Mouse (Mus musculus) G1E (cell line): ENCODE results near the gene Fbxl22. TPM values are rescaled to one million over a fixed set of nuclear protein-coding genes. Genes with fewer than 3 reads are reported as not detected.

Experiments
- ATAC-seq: 2 replicates; pipeline ENCODE4 v1.8.0; 2016; ENCODE audit warnings: mild to moderate bottlenecking; ENCODE audit not compliant: insufficient number of reproducible peaks, poor library complexity, low FRiP score, severe bottlenecking; ENCODE audit errors: extremely low read depth
- DNase-seq: peaks from one replicate; pipeline ENCODE4 v3.0.0; 2012; ENCODE audit warnings: low spot score
- H3K27me3 ChIP-seq: 2 replicates; pipeline ENCODE4 v1.6.1; 2012; ENCODE audit warnings: mild to moderate bottlenecking, low read length, inconsistent platforms; ENCODE audit not compliant: insufficient read depth
- H3K36me3 ChIP-seq: replicated peaks from 2 replicates; pipeline ENCODE3; 2012; ENCODE audit warnings: mild to moderate bottlenecking, inconsistent platforms
- H3K4me1 ChIP-seq: 2 replicates; pipeline ENCODE4 v1.6.1; 2012; ENCODE audit warnings: low read depth, low read length, inconsistent platforms, mixed read lengths; ENCODE audit not compliant: insufficient read depth
- H3K4me3 ChIP-seq: 2 replicates; pipeline ENCODE4 v1.5.1; 2012; ENCODE audit warnings: low read depth, mild to moderate bottlenecking, inconsistent platforms, low read length, moderate library complexity, mixed read lengths
- H3K9me3 ChIP-seq: replicated peaks from 2 replicates; pipeline ENCODE4 v1.6.1; 2012; ENCODE audit warnings: inconsistent platforms
- CTCF ChIP-seq: IDR thresholded peaks from 2 replicates; pipeline ENCODE4 v1.5.1; 2012; ENCODE audit warnings: low read depth, low read length, inconsistent platforms, mixed read lengths
- GATA1 ChIP-seq: IDR thresholded peaks from 2 replicates; pipeline ENCODE4 v1.6.1; 2012; ENCODE audit warnings: borderline replicate concordance, low read length, inconsistent platforms, mixed read lengths
- GATA2 ChIP-seq: IDR thresholded peaks from 2 replicates; pipeline ENCODE4 v1.6.1; 2012; ENCODE audit warnings: low read depth, low read length, inconsistent platforms, borderline replicate concordance
- POLR2AphosphoS5 ChIP-seq: IDR thresholded peaks from 2 replicates; pipeline ENCODE4 v1.6.1; 2012; ENCODE audit warnings: low read depth, low read length, inconsistent platforms; ENCODE audit not compliant: insufficient replicate concordance
- TAL1 ChIP-seq: conservative IDR thresholded peaks from 2 replicates; pipeline ENCODE4 v1.6.1; 2012; ENCODE audit warnings: low read depth, low read length, inconsistent platforms, mixed read lengths
- polyA plus RNA-seq: library from polyadenylated mRNA; stranded (reverse); fragments of >175 nt; gene quantifications from 2 replicates; pipeline ENCODE4 v1.2.3, GENCODE M21; 2012
- total RNA-seq, 2 experiments: library from RNA; stranded (forward) in 1 of 2; stranded (reverse) in 1 of 2; fragments of 200-1000 nt in 1 of 2; fragments of >200 nt in 1 of 2; fragmentation: Nextera tagmentation in 1 of 2; gene quantifications; 2 replicates each; pipeline ENCODE4 v1.2.3; 2014 to 2017

Gene Fbxl22
- total RNA-seq (2014; fragmentation: Nextera tagmentation) (not detected in 2 replicates), total RNA-seq (2017) (0.44 and 0.64 TPM in 2 replicates), polyA plus RNA-seq (0.10 and 0.15 TPM in 2 replicates)

- Histone ChIP-seq H3K4me1 (peaks cover 49% of the 10 kb centered on the region), H3K4me3 (no peak within 1 kb of the TSS), H3K27me3 (no peaks in the 10 kb centered on the region), H3K36me3 (peaks cover 80% of the 10 kb centered on the region), H3K9me3 (no peaks in the 10 kb centered on the region)
- ATAC-seq: no peak
- TF ChIP-seq CTCF (no peak; the same call in 1 of the 2 replicates), GATA2 (no peak), GATA1 (no peak), TAL1 (no peak), POLR2AphosphoS5 (no peak)
- no peak for DNase-seq
Observed at GRCm38 (mm10) chr9:66514256-66514770, at the start of gene Fbxl22. Gene Fbxl22 (minus strand): TSS chr9:66514593.

- Histone ChIP-seq H3K4me1 (peaks cover 10% of the 10 kb centered on the region), H3K36me3 (peaks cover 12% of the 10 kb centered on the region), H3K4me3 (no peak overlapping the region), H3K27me3 (no peaks in the 10 kb centered on the region), H3K9me3 (no peaks in the 10 kb centered on the region)
- ATAC-seq: no peak
- DNase-seq: no peak
- TF ChIP-seq CTCF (no peak), GATA1 (no peak), TAL1 (no peak), POLR2AphosphoS5 (no peak), GATA2 (no peak)
Observed at GRCm38 (mm10) chr9:66562215-66562614, 47.8 kb upstream of the Fbxl22 start.

- no peaks in the 10 kb centered on the region for H3K27me3 ChIP-seq
- no peaks in the 10 kb centered on the region for H3K9me3 ChIP-seq
- no peak overlapping the region for H3K4me3 ChIP-seq
- peaks cover 12% of the 10 kb centered on the region for H3K36me3 ChIP-seq
- TF ChIP-seq POLR2AphosphoS5: no peak
- TF ChIP-seq GATA1: no peak
- no peak for TF ChIP-seq TAL1
- TF ChIP-seq GATA2: no peak
- TF ChIP-seq CTCF: no peak
- DNase-seq: no peak
- no peak for ATAC-seq
- H3K4me1 ChIP-seq: peaks cover 10% of the 10 kb centered on the region
Observed at GRCm38 (mm10) chr9:66561496-66561895, 47.1 kb upstream of the Fbxl22 start.

GRCm38 (mm10) chr9:66560728-66561127 is 46.3 kb upstream of the Fbxl22 start:
- ATAC-seq (no peak), DNase-seq (no peak)
- Histone ChIP-seq H3K27me3 (no peaks in the 10 kb centered on the region), H3K9me3 (no peaks in the 10 kb centered on the region), H3K4me1 (peaks cover 8% of the 10 kb centered on the region), H3K36me3 (peaks cover 12% of the 10 kb centered on the region), H3K4me3 (no peak overlapping the region)
- TF ChIP-seq CTCF: no peak
- no peak for TF ChIP-seq POLR2AphosphoS5
- no peak for TF ChIP-seq GATA1
- no peak for TF ChIP-seq GATA2
- TF ChIP-seq TAL1: no peak

GRCm38 (mm10) chr9:66560295-66560694 is 45.9 kb upstream of the Fbxl22 start:
- H3K9me3 ChIP-seq: no peaks in the 10 kb centered on the region
- peaks cover 8% of the 10 kb centered on the region for H3K4me1 ChIP-seq
- DNase-seq (no peak), ATAC-seq (no peak)
- no peaks in the 10 kb centered on the region for H3K27me3 ChIP-seq
- no peak for TF ChIP-seq GATA2
- no peak for TF ChIP-seq POLR2AphosphoS5
- TF ChIP-seq TAL1: no peak
- no peak for TF ChIP-seq GATA1
- TF ChIP-seq CTCF: no peak
- peaks cover 12% of the 10 kb centered on the region for H3K36me3 ChIP-seq
- no peak overlapping the region for H3K4me3 ChIP-seq

- no peaks in the 10 kb centered on the region for H3K9me3 ChIP-seq
- DNase-seq (no peak), ATAC-seq (no peak)
- TF ChIP-seq CTCF (no peak), GATA1 (no peak), GATA2 (no peak), POLR2AphosphoS5 (no peak), TAL1 (no peak)
- no peak overlapping the region for H3K4me3 ChIP-seq
- H3K27me3 ChIP-seq: no peaks in the 10 kb centered on the region
- H3K36me3 ChIP-seq: peaks cover 14% of the 10 kb centered on the region
- peaks cover 8% of the 10 kb centered on the region for H3K4me1 ChIP-seq
Observed at GRCm38 (mm10) chr9:66558971-66559370, 44.6 kb upstream of the Fbxl22 start.

- DNase-seq (no peak), ATAC-seq (no peak)
- Histone ChIP-seq H3K4me1 (no peaks in the 10 kb centered on the region; the same call in 1 of the 2 replicates), H3K9me3 (no peaks in the 10 kb centered on the region), H3K4me3 (no peak overlapping the region), H3K27me3 (no peaks in the 10 kb centered on the region), H3K36me3 (peaks cover 69% of the 10 kb centered on the region)
- TF ChIP-seq CTCF (no peak), POLR2AphosphoS5 (no peak), TAL1 (no peak), GATA2 (no peak), GATA1 (no peak)
Observed at GRCm38 (mm10) chr9:66542785-66543184, 28.4 kb upstream of the Fbxl22 start.
